Mouse (Mus musculus) intestine, embryonic 14.5 days (tissue): ENCODE data around the gene Vmn1r124. TPM values are rescaled to one million over a fixed set of nuclear protein-coding genes. Genes with fewer than 3 reads are reported as not detected.
"Not testable (repeated sequence)": the region's sequence is repeated elsewhere in the genome, so short reads cannot be mapped to it uniquely, and the experiment has no call there.

Experiments used
- ATAC-seq: fragments of 200-750 bp; cut with Nextera tagmentation; replicated peaks from 2 replicates; pipeline ENCODE4 v1.8.0; 2017; ENCODE audit warnings: low read depth, moderate number of reproducible peaks, moderate TSS enrichment, moderate library complexity; ENCODE audit not compliant: low FRiP score, low TSS enrichment
- DNase-seq: peaks from one replicate; pipeline ENCODE4 v3.0.0-alpha.2; 2018; ENCODE audit warnings: low spot score
- H3K27ac ChIP-seq: fragments of 300-500 bp; sonication (generic); 2 replicates; pipeline ENCODE4 v1.5.1; 2014; ENCODE audit warnings: low read depth, mild to moderate bottlenecking, control low read depth
- H3K27me3 ChIP-seq: fragments of 300-500 bp; sonication (generic); replicated peaks from 2 replicates; pipeline ENCODE4 v1.6.1; 2014; ENCODE audit warnings: low read length, control low read depth; ENCODE audit not compliant: control insufficient read depth, insufficient read depth
- H3K36me3 ChIP-seq: fragments of 300-500 bp; sonication (generic); 2 replicates; pipeline ENCODE4 v1.6.1; 2014; ENCODE audit warnings: low read length, control low read depth; ENCODE audit not compliant: control insufficient read depth, insufficient read depth
- H3K4me1 ChIP-seq: fragments of 300-500 bp; sonication (generic); replicated peaks from 2 replicates; pipeline ENCODE4 v1.6.1; 2014; ENCODE audit warnings: low read length, control low read depth, mixed read lengths; ENCODE audit not compliant: control insufficient read depth, insufficient read depth
- H3K4me2 ChIP-seq: fragments of 300-500 bp; sonication (generic); 2 replicates; pipeline ENCODE4 v1.6.1; 2014; ENCODE audit warnings: low read length
- H3K4me3 ChIP-seq: fragments of 300-500 bp; sonication (generic); 2 replicates; pipeline ENCODE4 v1.5.1; 2014; ENCODE audit warnings: low read depth, low read length, control low read depth, mixed read lengths
- H3K9ac ChIP-seq: fragments of 300-500 bp; sonication (generic); 2 replicates; pipeline ENCODE4 v1.6.1; 2014; ENCODE audit warnings: mild to moderate bottlenecking, low read length
- H3K9me3 ChIP-seq: fragments of 300-500 bp; sonication (generic); 2 replicates; pipeline ENCODE4 v1.6.1; 2016; ENCODE audit warnings: low read length, control low read depth; ENCODE audit not compliant: control insufficient read depth
- WGBS: fragments of 180-500 bp; shearing (Covaris S2); extraction: QIAGEN DNeasy Blood & Tissue Kit; methylation state at CpG from one replicate; pipeline ENCODE4 v1.1.7; 2014; 5-methylcytosine and 5-hydroxymethylcytosine counted together
- polyA plus RNA-seq: library from polyadenylated mRNA; unstranded; fragments of >200 nt; fragmentation: Nextera tagmentation; extraction: Ambion mirVana; gene quantifications from 2 replicates; pipeline ENCODE4 v1.2.1, GENCODE M21; 2014

Vmn1r124 gene
- not detected in 2 replicates for polyA plus RNA-seq

DNA sequence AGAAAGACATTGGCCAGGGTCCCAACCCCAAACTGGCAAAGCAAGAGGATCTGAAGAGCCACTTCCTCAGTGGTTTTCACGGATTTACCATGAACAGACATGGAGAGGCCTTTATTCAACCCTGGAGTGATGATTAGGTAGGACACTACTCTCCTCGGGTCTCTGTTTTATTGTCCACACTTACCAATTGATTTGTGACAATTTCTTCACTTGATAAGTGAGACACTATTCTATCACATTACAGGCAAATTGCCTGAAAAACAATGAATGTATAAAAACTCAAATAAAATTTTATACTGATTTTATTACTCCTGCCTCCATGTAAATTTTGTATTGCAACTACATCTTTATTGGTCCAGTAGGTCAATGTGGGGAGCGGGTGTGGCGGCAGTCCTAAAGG is at the start of gene Vmn1r124:
Gene Vmn1r124 (minus strand): TSS at position 101 of the 400 bp plus-strand sequence.
- H3K4me3 ChIP-seq, H3K36me3 ChIP-seq, H3K9ac ChIP-seq, H3K27me3 ChIP-seq, H3K4me2 ChIP-seq, H3K27ac ChIP-seq, ATAC-seq, DNase-seq, H3K4me1 ChIP-seq, H3K9me3 ChIP-seq: not testable (repeated sequence)
- WGBS: 70% methylated on average over 4 of the region's 4 CpGs

DNA sequence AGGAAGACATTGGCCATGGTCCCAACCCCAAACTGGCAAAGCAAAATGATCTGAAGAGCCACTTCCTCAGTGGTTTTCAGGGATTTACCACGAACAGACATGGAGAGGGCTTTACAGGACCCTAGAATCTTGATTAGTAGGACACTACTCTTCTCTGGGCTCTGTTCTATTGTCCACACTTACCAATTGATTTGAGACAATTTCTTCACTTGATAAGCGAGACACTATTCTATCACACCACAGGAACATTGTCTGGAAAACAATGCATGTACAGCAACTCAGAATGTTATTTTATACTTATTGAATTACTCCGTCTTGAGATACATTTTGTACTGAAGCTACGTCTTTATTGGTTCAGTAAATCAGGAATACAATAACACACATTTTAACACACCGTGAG is 41.0 kb upstream of the Vmn1r124 start, which contains the start of gene Vmn1r126:
Gene Vmn1r126 (minus strand): TSS at position 101 of the 400 bp plus-strand sequence.
- not testable (repeated sequence) for H3K4me3 ChIP-seq, H3K9me3 ChIP-seq, H3K9ac ChIP-seq, ATAC-seq, H3K4me2 ChIP-seq, H3K27ac ChIP-seq, DNase-seq, H3K36me3 ChIP-seq, H3K27me3 ChIP-seq, H3K4me1 ChIP-seq
- WGBS: no CpG with 5 or more reads among the region's 5 CpGs

DNA sequence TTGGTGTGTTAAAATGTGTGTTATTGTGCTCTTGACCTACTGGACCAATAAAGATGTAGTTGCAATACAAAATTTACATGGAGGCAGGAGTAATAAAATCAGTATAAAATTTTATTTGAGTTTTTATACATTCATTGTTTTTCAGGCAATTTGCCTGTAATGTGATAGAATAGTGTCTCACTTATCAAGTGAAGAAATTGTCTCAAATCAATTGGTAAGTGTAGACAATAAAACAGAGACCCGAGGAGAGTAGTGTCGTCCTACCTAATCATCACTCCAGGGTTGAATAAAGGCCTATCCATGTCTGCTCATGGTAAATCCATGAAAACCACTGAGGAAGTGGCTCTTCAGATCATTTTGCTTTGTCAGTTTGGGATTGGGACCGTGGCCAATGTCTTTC is 11.5 kb upstream of the Vmn1r124 start, which contains the start of gene Vmn1r125:
Gene Vmn1r125 (plus strand): TSS at position 301 of the 400 bp plus-strand sequence.
- ATAC-seq, H3K9me3 ChIP-seq, H3K4me2 ChIP-seq, DNase-seq, H3K27me3 ChIP-seq, H3K4me3 ChIP-seq, H3K36me3 ChIP-seq, H3K27ac ChIP-seq, H3K4me1 ChIP-seq, H3K9ac ChIP-seq: not testable (repeated sequence)
- WGBS: 65% methylated on average over 3 of the region's 3 CpGs

Other genes with a start within 250 kb of the Vmn1r124 start
- not detected in 2 replicates for gene Vmn1r119, start 248.2 kb downstream of the Vmn1r124 start, polyA plus RNA-seq
- not detected in 2 replicates for gene Vmn1r120, start 206.8 kb downstream of the Vmn1r124 start, polyA plus RNA-seq
- not detected in 2 replicates for gene Vmn1r121, start 162.1 kb downstream of the Vmn1r124 start, polyA plus RNA-seq
- not detected in 2 replicates for gene Vmn1r122, start 126.5 kb downstream of the Vmn1r124 start, polyA plus RNA-seq
- not detected in 2 replicates for gene Vmn1r123, start 98.4 kb downstream of the Vmn1r124 start, polyA plus RNA-seq
- not detected in 2 replicates for gene Gm5157, start 70.2 kb downstream of the Vmn1r124 start, polyA plus RNA-seq
- gene Vmn1r125, start 11.6 kb upstream of the Vmn1r124 start, polyA plus RNA-seq: not detected in 2 replicates
- not detected in 2 replicates for gene Vmn1r126, start 40.9 kb upstream of the Vmn1r124 start, polyA plus RNA-seq
- gene Vmn1r127, start 59.2 kb upstream of the Vmn1r124 start, polyA plus RNA-seq: not detected in 2 replicates
- gene Vmn1r128, start 88.8 kb upstream of the Vmn1r124 start, polyA plus RNA-seq: not detected in 2 replicates
- not detected in 2 replicates for gene Vmn1r129, start 100.7 kb upstream of the Vmn1r124 start, polyA plus RNA-seq
- gene Gm6882, start 172.1 kb upstream of the Vmn1r124 start, polyA plus RNA-seq: not detected in 2 replicates